Comparison of ENCODE assay signal across 16 mouse cellular contexts in the genomic region with DNA sequence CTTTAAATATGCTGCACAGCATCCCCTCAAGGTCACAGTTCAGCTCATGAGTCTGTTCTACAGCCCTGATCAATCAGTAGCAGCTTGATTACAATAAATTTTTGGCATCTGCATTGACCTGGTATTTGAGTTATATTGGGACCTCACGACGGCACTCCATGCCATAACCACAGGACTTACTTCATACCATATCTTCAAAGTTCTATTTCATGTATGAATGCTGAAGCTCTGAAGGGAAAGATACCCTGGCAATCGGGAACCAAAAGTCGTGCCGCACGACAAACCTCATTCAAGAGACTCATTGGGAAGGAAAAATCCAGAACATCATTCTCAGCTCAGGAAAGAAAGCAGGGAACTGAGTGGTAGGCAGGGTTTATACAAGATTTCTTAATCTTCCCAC. TPM values are rescaled to one million over a fixed set of nuclear protein-coding genes. Genes with fewer than 3 reads are reported as not detected.
DNase-seq lines count a peak whose midpoint lies in the region; ATAC-seq lines count a peak whose summit lies in the region.
"Had no signal": no experiment of that assay in that cellular context is flagged by ENCODE, and none has a peak within 500 bp of the region (broad histone marks: within the 10 kb centered on the region; RNA-seq: fewer than 3 reads in every experiment).

No protein-coding gene starts in this region.

- H3K4me1 ChIP-seq in hindbrain, embryonic 10.5 days (replicated peaks) = peaks cover 27% of the 10 kb centered on the region
- peaks cover 9% of the 10 kb centered on the region; the same call in 1 of the 2 replicates for H3K4me1 ChIP-seq in hindbrain, embryonic 11.5 days (replicated peaks; ENCODE audit: control insufficient read depth, insufficient read depth, low read length)
- peaks cover 30% of the 10 kb centered on the region for H3K4me1 ChIP-seq in midbrain, embryonic 13.5 days (replicated peaks)
- peaks cover 22% of the 10 kb centered on the region for H3K4me1 ChIP-seq in midbrain, embryonic 14.5 days (ENCODE audit: control insufficient read depth, insufficient read depth, low read length)
- peaks cover 29% of the 10 kb centered on the region for H3K4me1 ChIP-seq in liver, embryonic 15.5 days (replicated peaks)

- H3K27me3 ChIP-seq in hindbrain, embryonic 10.5 days (ENCODE audit: insufficient read depth, poor library complexity, severe bottlenecking) = no peaks in the 10 kb centered on the region
- H3K27me3 ChIP-seq in hindbrain, embryonic 11.5 days (ENCODE audit: control insufficient read depth, insufficient read depth, low read length) = no peaks in the 10 kb centered on the region
- no peaks in the 10 kb centered on the region for H3K27me3 ChIP-seq in midbrain, embryonic 13.5 days
- no peaks in the 10 kb centered on the region for H3K27me3 ChIP-seq in midbrain, embryonic 14.5 days (ENCODE audit: control insufficient read depth, insufficient read depth, low read length)
- H3K27me3 ChIP-seq in liver, embryonic 15.5 days = no peaks in the 10 kb centered on the region

- H3K4me2 ChIP-seq in hindbrain, embryonic 11.5 days (replicated peaks; ENCODE audit: low read depth, low read length) = no peak overlapping the region
- 0 out of 2 replicates have a peak overlapping the region, but pooled peaks have one; percentile 90 for H3K4me2 ChIP-seq in midbrain, embryonic 13.5 days (replicated peaks)
- no peak overlapping the region for H3K4me2 ChIP-seq in midbrain, embryonic 14.5 days (ENCODE audit: low read length)
- peak overlapping the region; percentile 90 for H3K4me2 ChIP-seq in liver, embryonic 15.5 days

- 94% methylated on average over 6 of the region's 6 CpGs for WGBS in hindbrain, embryonic 10.5 days
- 97% methylated on average over 6 of the region's 6 CpGs for WGBS in hindbrain, embryonic 11.5 days
- WGBS in midbrain, embryonic 13.5 days = 96% methylated on average over 6 of the region's 6 CpGs
- WGBS in midbrain, embryonic 14.5 days = 96% methylated on average over 6 of the region's 6 CpGs
- WGBS in liver, embryonic 15.5 days (ENCODE audit: insufficient replicate concordance) = 94% methylated on average over 6 of the region's 6 CpGs

- H3K9ac ChIP-seq in hindbrain, embryonic 11.5 days (ENCODE audit: low read depth, low read length) = no peak overlapping the region
- H3K9ac ChIP-seq in midbrain, embryonic 13.5 days (replicated peaks) = no peak overlapping the region
- H3K9ac ChIP-seq in midbrain, embryonic 14.5 days (replicated peaks; ENCODE audit: low read length) = no peak overlapping the region
- H3K9ac ChIP-seq in liver, embryonic 15.5 days = no peak overlapping the region

- H3K4me3 ChIP-seq in hindbrain, embryonic 10.5 days = peak overlapping the region; percentile 93; the same call in 1 of the 2 replicates
- no peak overlapping the region for H3K4me3 ChIP-seq in hindbrain, embryonic 11.5 days (ENCODE audit: low read depth, low read length)
- no peak overlapping the region for H3K4me3 ChIP-seq in midbrain, embryonic 13.5 days (replicated peaks)
- H3K4me3 ChIP-seq in midbrain, embryonic 14.5 days (replicated peaks; ENCODE audit: low read depth, low read length) = no peak overlapping the region
- H3K4me3 ChIP-seq in liver, embryonic 15.5 days (replicated peaks) = no peak overlapping the region

- peak; percentile 12 for DNase-seq in cerebellum, adult 11 months
- DNase-seq in hindbrain, embryonic 10.5 days (ENCODE audit: low spot score) = no peak
- DNase-seq in hindbrain, embryonic 11.5 days (ENCODE audit: low spot score) = no peak
- no peak for DNase-seq in midbrain, embryonic 14.5 days
- no peak for DNase-seq in embryo, embryonic 11 days
- DNase-seq: gastrocnemius, postnatal 10 days; kidney, postnatal 14 days; right cerebral cortex, postnatal 4 days; thymus, postnatal 36 days had no signal

- ATAC-seq in cerebellum, adult (ENCODE audit: insufficient number of reproducible peaks, low FRiP score, low TSS enrichment) = no peak
- ATAC-seq in hindbrain, embryonic 11.5 days (ENCODE audit: low FRiP score) = no peak
- ATAC-seq in midbrain, embryonic 13.5 days = no peak
- no peak for ATAC-seq in midbrain, embryonic 14.5 days (ENCODE audit: low FRiP score, low TSS enrichment)
- no peak for ATAC-seq in liver, embryonic 15.5 days (ENCODE audit: insufficient read depth)

- H3K36me3 ChIP-seq in hindbrain, embryonic 10.5 days = peaks cover 23% of the 10 kb centered on the region
- 0 out of 2 replicates have a peak, but pooled peaks cover 4% of the 10 kb centered on the region for H3K36me3 ChIP-seq in hindbrain, embryonic 11.5 days (ENCODE audit: control insufficient read depth, insufficient read depth, low read length)
- peaks cover 16% of the 10 kb centered on the region for H3K36me3 ChIP-seq in midbrain, embryonic 13.5 days
- peaks cover 8% of the 10 kb centered on the region for H3K36me3 ChIP-seq in midbrain, embryonic 14.5 days (ENCODE audit: control insufficient read depth, insufficient read depth, low read length)
- peaks cover 14% of the 10 kb centered on the region for H3K36me3 ChIP-seq in liver, embryonic 15.5 days (replicated peaks)

- 0 out of 2 replicates have a peak, but pooled peaks cover 7% of the 10 kb centered on the region for H3K9me3 ChIP-seq in hindbrain, embryonic 10.5 days
- H3K9me3 ChIP-seq in hindbrain, embryonic 11.5 days (ENCODE audit: control insufficient read depth, low read length) = no peaks in the 10 kb centered on the region
- H3K9me3 ChIP-seq in midbrain, embryonic 13.5 days = no peaks in the 10 kb centered on the region
- H3K9me3 ChIP-seq in midbrain, embryonic 14.5 days (ENCODE audit: control insufficient read depth, low read length) = no peaks in the 10 kb centered on the region
- H3K9me3 ChIP-seq in liver, embryonic 15.5 days (replicated peaks) = no peaks in the 10 kb centered on the region

- no peak overlapping the region for H3K27ac ChIP-seq in hindbrain, embryonic 10.5 days
- no peak overlapping the region for H3K27ac ChIP-seq in hindbrain, embryonic 11.5 days (ENCODE audit: low read depth, low read length)
- H3K27ac ChIP-seq in midbrain, embryonic 13.5 days = no peak overlapping the region
- no peak overlapping the region; the same call in 1 of the 2 replicates for H3K27ac ChIP-seq in midbrain, embryonic 14.5 days (replicated peaks; ENCODE audit: low read depth, low read length)
- no peak overlapping the region for H3K27ac ChIP-seq in liver, embryonic 15.5 days (replicated peaks)

RNA-seq across cellular contexts. Expression of a gene that starts 1.4 kb away (rescaled TPM):
- polyA plus RNA-seq in hindbrain, embryonic 10.5 days (2016; fragmentation: Nextera tagmentation; extraction: Ambion mirVana) = 45.9 and 50.3 TPM in 2 replicates
- polyA plus RNA-seq in hindbrain, embryonic 11.5 days (2014; fragmentation: Nextera tagmentation; extraction: Ambion mirVana) = 28.9 and 30.5 TPM in 2 replicates
- 61.1 and 63.5 TPM in 2 replicates for polyA plus RNA-seq in midbrain, embryonic 13.5 days (2015; fragmentation: Nextera tagmentation; extraction: Ambion mirVana)
- 30.5 and 35.4 TPM in 2 replicates for polyA plus RNA-seq in midbrain, embryonic 14.5 days (2014; fragmentation: Nextera tagmentation; extraction: Ambion mirVana)
- polyA plus RNA-seq in liver, embryonic 15.5 days (2015; fragmentation: Nextera tagmentation; extraction: Ambion mirVana) = 12.3 and 14.6 TPM in 2 replicates

RNA-seq across cellular contexts. Expression of a gene that starts 24.6 kb away (rescaled TPM):
- polyA plus RNA-seq in hindbrain, embryonic 10.5 days (2016; fragmentation: Nextera tagmentation; extraction: Ambion mirVana) = not detected in 2 replicates
- polyA plus RNA-seq in hindbrain, embryonic 11.5 days (2014; fragmentation: Nextera tagmentation; extraction: Ambion mirVana) = not detected in 2 replicates
- polyA plus RNA-seq in midbrain, embryonic 13.5 days (2015; fragmentation: Nextera tagmentation; extraction: Ambion mirVana) = not detected in 2 replicates
- polyA plus RNA-seq in midbrain, embryonic 14.5 days (2014; fragmentation: Nextera tagmentation; extraction: Ambion mirVana) = not detected in 2 replicates
- 0.41 and 0.46 TPM in 2 replicates for polyA plus RNA-seq in liver, embryonic 15.5 days (2015; fragmentation: Nextera tagmentation; extraction: Ambion mirVana)
- polyA plus RNA-seq: forebrain, embryonic 16.5 days; heart, embryonic 11.5 days; Patski; stomach, embryonic 14.5 days had no signal

Comparison
In these comparisons a context has a peak if more than half of its experiments do, and no peak if none do; other contexts are left out.
1. H3K4me2 ChIP-seq: peak in midbrain, embryonic 13.5 days (single experiment) and liver, embryonic 15.5 days (single experiment); none in hindbrain, embryonic 11.5 days (single experiment) and midbrain, embryonic 14.5 days (single experiment).